Mouse (Mus musculus) activated CD4-positive, CD25-positive, alpha-beta regulatory T cell (primary cell): Measurements from ENCODE around the gene Ccdc157. TPM values are rescaled to one million over a fixed set of nuclear protein-coding genes. Genes with fewer than 3 reads are reported as not detected.

Experiments
- polyA plus RNA-seq, 2 experiments: library from polyadenylated mRNA; unstranded; fragments of 100-300 nt; shearing (Covaris generic); gene quantifications; one replicate each; pipeline ENCODE4 v1.2.1; 2017

Gene Ccdc157
- 1 to 10 TPM; 1.5 to 2.9 TPM for polyA plus RNA-seq

DNA sequence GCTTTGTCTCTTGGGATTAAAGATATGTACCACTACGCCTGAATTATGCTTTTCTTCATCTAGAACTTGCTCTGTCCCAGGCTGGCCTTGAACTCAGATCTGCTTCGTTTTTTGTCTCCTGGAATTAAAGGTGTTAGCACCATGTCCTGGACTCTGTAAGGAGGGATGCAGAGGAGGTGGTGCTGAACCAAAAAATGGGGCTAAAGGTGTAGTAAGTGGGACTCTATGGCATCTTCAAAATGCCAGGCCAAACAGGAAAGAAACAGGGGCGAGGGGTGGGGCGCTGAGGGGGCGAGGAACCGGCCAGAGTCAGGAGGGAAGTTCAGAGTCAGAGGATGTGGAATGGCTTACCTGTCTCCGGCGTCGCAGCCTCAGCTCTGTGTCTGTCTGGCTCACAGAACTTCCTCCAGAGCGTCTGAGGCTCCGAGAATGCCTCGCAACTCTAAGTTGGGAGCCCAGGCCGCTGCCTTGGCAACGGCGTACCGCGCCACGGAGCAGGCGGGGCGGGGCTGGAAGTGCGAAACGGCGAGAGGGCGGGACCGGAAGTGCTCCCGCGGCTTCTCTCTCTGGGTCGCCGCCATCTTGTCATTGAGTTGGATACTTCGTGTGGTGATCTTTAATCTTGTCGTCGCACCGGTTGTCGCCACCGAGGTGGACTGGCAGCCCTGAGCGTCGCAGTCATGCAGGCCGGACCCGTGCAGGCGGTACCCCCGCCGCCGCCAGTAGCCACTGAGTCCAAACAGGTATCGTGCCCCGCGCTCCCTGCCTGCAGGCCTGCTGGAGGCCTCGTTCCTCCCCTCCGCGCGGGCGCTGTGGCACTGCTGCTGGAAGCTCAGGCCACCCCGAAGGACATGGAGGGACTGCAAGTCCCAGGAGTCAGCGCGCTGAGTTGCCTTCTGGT lies at the start of gene Ccdc157, which contains the start of gene Sf3a1:
TSS of gene Ccdc157 (minus strand) at position 486 of the 901 bp plus-strand sequence.
TSS of gene Sf3a1 (plus strand) at position 543 of the 901 bp plus-strand sequence.

DNA sequence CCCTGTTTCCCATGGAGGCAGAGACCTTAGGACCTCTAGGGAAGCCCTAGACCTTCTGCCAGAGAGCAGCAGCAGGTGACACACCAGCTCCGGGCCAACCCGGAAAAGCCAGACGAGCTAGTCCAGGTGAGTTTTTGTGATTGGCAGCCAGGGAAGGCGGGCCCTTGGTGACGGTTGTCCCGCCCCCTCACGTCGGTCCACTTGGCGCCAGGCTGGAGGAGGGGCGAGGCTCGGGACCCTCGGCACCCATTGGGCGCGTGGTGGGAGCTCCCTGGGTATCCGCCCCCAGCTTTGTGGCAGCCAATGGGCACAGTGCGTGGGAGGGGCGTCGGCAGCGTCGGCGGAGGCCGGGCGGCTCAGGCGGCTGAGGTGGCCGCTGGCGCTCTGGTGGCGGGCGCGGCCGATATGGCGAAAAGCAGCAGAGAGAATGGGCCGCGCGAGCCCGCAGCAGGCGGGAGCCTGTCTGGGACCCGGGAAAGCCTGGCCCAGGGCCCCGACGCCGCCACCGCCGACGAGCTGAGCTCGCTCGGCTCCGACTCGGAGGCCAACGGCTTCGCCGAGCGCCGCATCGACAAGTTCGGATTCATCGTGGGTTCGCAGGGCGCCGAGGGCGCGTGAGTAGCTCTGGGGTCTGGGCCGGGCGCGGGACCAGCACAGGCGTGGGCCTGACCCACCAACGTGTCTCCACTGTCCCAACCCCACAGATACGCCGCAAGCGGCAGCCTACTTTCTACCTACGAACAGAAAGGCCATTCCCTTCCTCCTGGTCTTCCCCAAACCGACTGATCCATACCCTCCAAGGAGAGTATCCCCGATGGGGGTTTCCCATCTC lies 26.6 kb upstream of the Ccdc157 start, which contains the start of gene Tbc1d10a:
TSS of gene Tbc1d10a (plus strand) at position 304 of the 832 bp plus-strand sequence.

DNA sequence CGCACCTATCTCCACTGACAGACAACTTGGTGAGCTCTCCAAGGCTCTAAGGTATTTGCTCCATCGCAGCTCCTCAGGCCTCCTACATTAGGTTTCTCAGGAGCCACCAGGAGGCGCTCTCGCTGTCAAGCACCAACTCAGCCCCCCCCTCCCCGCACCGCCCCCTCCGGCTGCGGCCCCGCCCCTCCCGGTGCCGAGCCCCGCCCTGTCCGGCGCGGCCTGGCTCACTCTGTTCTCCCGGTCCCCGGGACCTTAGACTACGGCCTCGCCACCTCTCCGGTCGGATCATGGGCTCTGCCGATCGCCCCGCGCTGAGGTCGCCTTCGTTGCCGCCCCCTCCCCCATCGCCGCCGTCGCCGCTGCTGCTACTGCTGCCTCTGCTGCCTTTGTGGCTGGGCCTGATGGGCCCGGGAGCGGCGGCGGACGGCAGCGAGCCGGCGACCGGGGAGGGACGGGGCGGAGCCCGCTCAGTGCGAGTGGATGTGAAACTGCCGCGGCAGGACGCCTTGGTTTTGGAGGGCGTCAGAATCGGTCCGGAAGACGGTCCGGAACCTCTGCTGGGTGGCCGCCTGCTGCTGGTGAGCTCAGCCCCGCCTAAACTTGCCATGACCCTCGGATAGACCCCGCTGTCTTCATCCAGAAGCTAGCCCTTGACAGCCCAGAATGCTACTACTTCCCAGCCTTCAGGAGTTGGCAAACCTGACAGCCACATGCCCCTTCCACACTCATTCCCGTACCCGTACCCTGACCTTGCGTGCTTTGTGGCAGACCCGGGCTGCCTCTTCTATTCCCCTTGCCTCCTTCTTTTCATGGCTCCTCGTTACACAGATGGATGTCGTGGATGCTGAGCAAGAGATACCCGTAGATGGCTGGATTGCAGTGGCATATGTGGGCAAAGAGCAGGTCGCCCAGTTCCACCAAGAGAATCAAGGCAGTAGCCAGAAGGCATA lies 24.8 kb downstream of the Ccdc157 start, which contains the start of gene Rnf215:
TSS of gene Rnf215 (plus strand) at position 217 of the 950 bp plus-strand sequence.

DNA sequence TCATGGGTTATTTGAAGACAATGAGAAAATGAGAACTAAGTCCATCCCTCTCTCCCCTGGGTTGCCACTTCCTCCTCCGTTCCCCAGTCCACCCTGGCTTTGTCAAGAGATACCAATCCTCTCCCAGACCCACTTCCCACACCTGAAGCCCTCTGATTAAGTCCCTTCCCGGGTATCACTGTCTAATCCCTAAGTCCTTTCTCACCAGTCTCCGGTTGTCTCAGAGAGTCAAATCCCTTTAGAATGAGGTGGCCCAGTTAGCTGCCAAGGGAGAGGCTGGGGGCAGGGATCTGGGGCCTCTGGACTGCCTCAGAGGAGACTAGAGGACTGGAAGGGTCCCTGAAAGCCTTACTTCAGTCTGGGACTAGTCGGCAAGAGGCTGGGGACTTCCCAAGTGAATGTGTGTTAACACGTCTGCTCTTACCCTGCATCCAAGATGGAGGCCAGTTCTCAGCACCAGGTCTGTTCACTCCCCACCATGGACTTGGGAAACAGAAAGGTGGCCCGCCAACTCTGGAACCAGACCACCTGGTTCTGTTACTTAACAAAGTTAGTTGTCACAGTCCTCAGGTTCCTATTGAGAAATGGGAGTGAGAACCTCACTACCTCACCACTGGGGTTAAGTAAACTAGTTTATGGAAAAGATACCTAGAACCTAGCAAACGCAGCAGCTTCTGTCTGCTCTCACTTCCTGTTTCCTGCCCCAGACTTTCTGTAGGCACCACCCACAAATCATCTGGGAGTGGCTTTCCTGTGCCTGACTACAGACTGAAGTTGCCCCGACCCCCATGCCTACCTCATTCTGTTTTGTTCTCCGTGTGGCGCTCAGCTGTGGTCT lies 37.1 kb downstream of the Ccdc157 start, which contains the start of gene Sec14l2:
TSS of gene Sec14l2 (minus strand) at position 674 of the 838 bp plus-strand sequence.

DNA sequence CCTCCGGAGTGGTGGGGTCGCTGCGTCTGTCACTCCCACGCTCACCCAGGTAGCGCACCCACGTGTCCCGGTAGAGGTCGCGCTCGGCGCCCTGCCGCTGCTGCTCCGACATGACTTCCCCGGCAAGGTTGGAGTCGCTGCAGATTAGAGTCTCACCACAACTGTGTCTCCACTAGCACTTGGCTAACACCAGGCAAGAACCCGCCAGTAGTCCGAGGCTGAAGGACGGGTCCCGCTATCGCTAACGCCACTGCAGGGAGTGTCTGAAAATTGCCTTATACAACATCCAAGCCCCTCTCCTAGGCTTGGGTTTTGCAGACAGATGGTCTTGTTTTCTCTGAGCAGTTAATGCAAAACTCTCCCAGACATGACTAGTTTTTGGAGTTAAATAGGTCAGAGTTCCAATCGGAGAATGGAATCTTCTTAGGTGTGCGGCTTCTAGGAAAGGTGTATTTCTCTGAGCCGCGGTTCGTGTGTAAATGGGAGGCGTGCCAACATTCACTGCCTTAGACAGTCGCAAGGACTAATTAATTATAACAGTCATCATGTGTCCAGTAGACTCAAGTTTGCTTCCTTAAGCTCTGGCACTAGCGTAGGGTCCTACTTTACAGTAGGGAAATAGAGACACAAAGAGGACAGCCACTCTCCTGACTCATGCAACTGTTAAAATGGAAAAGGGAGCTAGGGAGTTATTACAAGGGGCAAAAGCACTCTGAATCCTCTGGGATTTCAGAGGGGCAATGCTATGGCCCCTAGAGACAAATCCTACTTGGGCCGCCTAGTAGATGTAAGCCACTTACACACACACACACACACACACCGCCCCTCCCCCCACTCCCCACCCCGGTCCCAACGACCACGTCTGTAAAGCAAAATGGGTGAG lies 64.7 kb downstream of the Ccdc157 start, which contains the start of gene Mtfp1:
TSS of gene Mtfp1 (minus strand) at position 275 of the 883 bp plus-strand sequence.

Other genes with a start within 250 kb of the Ccdc157 start
- gene Slc35e4, start 245.6 kb downstream of the Ccdc157 start, polyA plus RNA-seq, result 1 to 10 TPM in 1 of 2 experiments, under 1 TPM in 1; 0.93 to 1.2 TPM
- gene Tcn2, start 228.1 kb downstream of the Ccdc157 start, polyA plus RNA-seq, result 10 to 100 TPM; 13.6 to 34.9 TPM
- gene Pes1, start 196.3 kb downstream of the Ccdc157 start, polyA plus RNA-seq, result 10 to 100 TPM; 65.1 to 85.9 TPM
- gene 4930556J24Rik, start 183.5 kb downstream of the Ccdc157 start, polyA plus RNA-seq, result under 1 TPM in 1 of 2 experiments, not detected in 1; 0.16 TPM
- gene Gal3st1, start 176.7 kb downstream of the Ccdc157 start, polyA plus RNA-seq, result under 1 TPM in 1 of 2 experiments, not detected in 1; 0.36 TPM
- under 1 TPM in 1 of 2 experiments, not detected in 1; 0.23 TPM for gene Sec14l4, start 128.8 kb downstream of the Ccdc157 start, polyA plus RNA-seq
- gene Sec14l3, start 95.5 kb downstream of the Ccdc157 start, polyA plus RNA-seq, result not detected
- gene Mtfp1, start 64.8 kb downstream of the Ccdc157 start, polyA plus RNA-seq, result 1 to 10 TPM; 1.6 to 2.1 TPM
- 1 to 10 TPM in 1 of 2 experiments, under 1 TPM in 1; 0.64 to 1.6 TPM for gene Sec14l2, start 36.9 kb downstream of the Ccdc157 start, polyA plus RNA-seq
- gene Rnf215, start 25.1 kb downstream of the Ccdc157 start, polyA plus RNA-seq, result 10 to 100 TPM; 39.7 to 53.0 TPM
- 10 to 100 TPM; 47.2 to 68.5 TPM for gene Sf3a1, start 57 bp upstream of the Ccdc157 start, polyA plus RNA-seq
- gene Tbc1d10a, start 26.5 kb upstream of the Ccdc157 start, polyA plus RNA-seq, result 10 to 100 TPM; 88.5 to 90.6 TPM
- 10 to 100 TPM; 47.4 to 66.5 TPM for gene Castor1, start 57.9 kb upstream of the Ccdc157 start, polyA plus RNA-seq
- gene Osm, start 76.1 kb upstream of the Ccdc157 start, polyA plus RNA-seq, result 10 to 100 TPM; 29.3 to 38.8 TPM
- 1 to 10 TPM; 5.1 to 9.3 TPM for gene Lif, start 97.3 kb upstream of the Ccdc157 start, polyA plus RNA-seq